Mouse (Mus musculus): ENCODE results near the gene Slc35b2. TPM values are rescaled to one million over a fixed set of nuclear protein-coding genes. Genes with fewer than 3 reads are reported as not detected.

Gene Slc35b2
- polyA plus RNA-seq, 2 experiments from 2014 or later: 27.7 to 33.8 TPM

- ATAC-seq: no peak
Observed at GRCm38 (mm10) chr17:45585725-45586448, 22.2 kb downstream of the Slc35b2 start.

GRCm38 (mm10) chr17:45586449-45586837 is 22.8 kb downstream of the Slc35b2 start:
- ATAC-seq: no peak

- ATAC-seq: no peak
Observed at GRCm38 (mm10) chr17:45588370-45588769, 24.7 kb downstream of the Slc35b2 start.

- ATAC-seq: no peak
Observed at GRCm38 (mm10) chr17:45589236-45589635, 25.6 kb downstream of the Slc35b2 start.

DNA sequence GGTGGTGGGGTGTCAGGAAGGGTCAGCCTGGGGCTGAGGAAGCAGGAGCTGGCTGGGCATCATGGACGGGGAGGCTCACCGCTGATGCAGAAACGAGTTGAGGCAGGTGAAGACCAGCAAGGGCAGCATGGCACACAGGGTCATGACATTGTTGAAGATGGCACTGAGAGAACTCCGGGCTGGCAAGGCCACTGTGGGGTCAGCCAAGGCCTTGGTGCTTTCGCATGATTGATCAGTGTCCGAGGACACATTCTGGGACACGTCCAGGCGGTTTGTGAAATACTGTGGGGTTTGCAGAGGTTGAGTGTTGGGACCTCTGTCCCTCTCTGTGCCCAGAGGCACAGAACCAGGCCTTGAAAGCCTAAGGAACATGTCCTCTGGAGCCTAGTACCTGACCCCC is 26.2 kb downstream of the Slc35b2 start:
- no peak for ATAC-seq

GRCm38 (mm10) chr17:45590410-45590809 is 26.7 kb downstream of the Slc35b2 start:
- no peak for ATAC-seq

DNA sequence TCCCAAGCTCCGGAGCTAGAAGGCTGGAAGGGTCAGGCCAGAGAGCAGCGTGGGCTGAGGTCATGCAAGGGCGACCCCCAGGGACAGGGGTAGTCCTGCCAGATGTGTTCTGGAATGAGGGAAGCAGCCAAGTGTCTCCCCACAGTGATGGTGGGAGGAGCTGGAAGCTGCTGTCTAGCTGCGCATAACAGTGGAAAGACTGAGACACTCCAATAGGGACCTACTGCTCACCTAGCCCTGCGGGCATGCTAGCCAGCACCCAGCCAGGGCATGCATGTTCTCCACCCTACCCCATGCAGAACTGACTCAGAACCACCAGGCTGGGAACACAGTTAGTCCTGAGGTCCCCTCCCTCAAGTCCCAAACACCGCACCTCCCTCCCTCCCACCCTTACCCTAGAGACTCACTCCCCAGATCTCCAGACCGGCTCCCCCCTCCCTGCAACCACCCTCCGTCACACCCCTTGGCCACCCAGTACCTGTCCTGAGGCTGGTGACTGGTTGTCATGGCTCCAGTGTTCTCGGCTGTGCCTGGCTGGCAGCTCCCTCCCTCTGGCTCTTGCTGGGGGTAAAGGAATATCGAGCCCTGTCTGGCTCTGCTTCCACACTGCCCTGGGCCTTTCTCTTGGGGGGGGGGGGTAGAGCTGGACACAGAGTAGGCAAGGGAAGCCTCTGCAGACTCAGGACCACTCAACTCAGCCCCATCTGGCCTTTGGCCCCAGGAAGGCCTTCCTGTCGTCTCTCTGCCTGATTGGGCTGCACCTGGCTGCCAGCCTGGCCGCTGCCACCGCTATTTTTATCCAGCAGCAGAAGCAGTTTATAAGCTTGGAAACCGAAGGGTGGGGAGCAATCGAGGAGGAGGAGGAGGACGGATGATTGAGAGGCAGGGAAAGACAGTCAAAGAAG is 28.3 kb downstream of the Slc35b2 start:
- ATAC-seq: no peak

- no peak for ATAC-seq
Observed at GRCm38 (mm10) chr17:45592606-45593431, 29.1 kb downstream of the Slc35b2 start.

DNA sequence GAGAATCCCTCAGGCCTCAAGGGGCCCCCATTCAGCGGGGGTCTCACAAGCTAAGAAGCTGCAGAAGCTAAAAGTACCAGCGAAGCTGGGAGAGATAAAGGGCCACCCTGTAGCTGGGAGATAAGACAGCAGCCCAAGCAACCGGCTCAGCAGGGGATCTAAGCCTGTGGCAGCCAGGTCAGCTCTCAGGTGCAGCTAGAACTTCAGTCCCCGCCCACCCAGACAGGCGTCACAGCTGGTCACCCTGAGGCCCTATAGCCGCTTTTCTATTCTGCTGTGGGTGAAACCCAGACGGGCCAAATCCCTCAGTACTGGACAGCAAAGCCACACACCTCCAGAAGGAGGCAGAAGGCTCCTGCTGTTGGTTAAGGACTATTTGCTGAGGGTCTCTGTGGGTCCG is 29.8 kb downstream of the Slc35b2 start:
- no peak for ATAC-seq

GRCm38 (mm10) chr17:45594195-45594594 is 30.5 kb downstream of the Slc35b2 start:
- ATAC-seq: no peak

GRCm38 (mm10) chr17:45594881-45595735 is 31.4 kb downstream of the Slc35b2 start:
- ATAC-seq: peak; percentile 77

- no peak for ATAC-seq
Observed at GRCm38 (mm10) chr17:45595736-45596390, 32.2 kb downstream of the Slc35b2 start.

- no peak for ATAC-seq
Observed at GRCm38 (mm10) chr17:45596631-45597396, 33.1 kb downstream of the Slc35b2 start.

GRCm38 (mm10) chr17:45597787-45598186 is 34.1 kb downstream of the Slc35b2 start:
- ATAC-seq: no peak

DNA sequence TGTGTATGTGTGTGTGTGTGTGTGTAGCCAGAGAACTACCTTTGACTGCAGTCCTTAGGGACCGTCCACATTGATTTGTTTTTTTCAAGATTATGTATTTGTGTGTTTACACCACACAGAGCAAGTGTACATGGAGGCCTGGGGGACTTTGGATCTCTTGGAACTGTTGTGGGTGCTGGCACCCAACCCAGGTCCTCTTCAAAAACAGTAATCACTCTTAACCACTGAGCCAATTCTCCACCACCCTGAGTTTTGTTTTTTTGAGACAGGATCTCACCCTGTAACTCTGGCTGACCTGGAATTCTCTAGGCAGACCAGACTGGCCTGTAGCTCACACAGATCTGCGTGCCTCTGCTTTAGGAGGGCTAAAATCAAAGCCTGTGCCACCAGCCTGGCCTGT is 34.7 kb downstream of the Slc35b2 start:
- ATAC-seq: no peak

GRCm38 (mm10) chr17:45598891-45599290 is 35.2 kb downstream of the Slc35b2 start:
- ATAC-seq: no peak

DNA sequence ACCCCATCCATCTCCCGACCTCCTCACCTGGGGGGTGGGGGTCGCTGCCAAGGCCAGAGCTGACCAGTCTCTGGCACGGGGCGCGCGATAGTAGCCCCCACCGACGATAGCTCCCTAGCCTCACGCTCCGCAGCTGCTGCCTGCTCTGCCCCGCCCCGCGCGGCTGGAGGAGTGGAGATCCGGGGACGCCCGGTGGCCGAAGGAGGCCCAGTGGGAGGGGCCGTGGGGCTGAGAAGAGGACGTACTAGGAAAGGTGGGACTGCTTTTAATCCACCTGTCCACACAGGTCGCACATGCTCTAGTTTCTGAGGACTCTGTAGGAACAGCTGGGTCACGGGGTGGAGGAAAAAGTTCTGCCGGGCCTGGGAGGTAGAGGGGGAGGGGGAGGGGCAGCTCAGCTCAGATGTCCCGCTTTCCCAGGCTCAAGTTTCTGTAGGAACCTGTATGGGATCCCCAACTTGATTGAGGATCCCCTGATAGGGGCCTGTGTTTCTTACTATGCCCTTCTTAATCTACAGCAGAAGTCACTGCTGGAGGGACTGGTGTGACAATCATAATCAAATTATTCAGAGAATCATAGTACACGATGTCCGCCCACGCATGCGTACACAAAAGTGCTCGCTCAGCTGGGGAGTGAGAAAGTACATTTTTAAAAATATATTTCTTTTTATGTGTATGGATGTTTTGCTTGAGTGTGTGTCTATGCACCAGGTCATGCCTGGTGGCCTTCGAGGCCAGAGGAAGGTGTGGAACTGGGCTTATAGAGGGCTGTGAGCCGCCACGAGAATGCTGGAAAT is 36.0 kb downstream of the Slc35b2 start, which contains the start of gene Slc29a1:
TSS of gene Slc29a1 (minus strand) at position 161 of the 797 bp plus-strand sequence.
- ATAC-seq: no peak

GRCm38 (mm10) chr17:45600267-45600666 is 36.6 kb downstream of the Slc35b2 start:
- ATAC-seq: no peak

DNA sequence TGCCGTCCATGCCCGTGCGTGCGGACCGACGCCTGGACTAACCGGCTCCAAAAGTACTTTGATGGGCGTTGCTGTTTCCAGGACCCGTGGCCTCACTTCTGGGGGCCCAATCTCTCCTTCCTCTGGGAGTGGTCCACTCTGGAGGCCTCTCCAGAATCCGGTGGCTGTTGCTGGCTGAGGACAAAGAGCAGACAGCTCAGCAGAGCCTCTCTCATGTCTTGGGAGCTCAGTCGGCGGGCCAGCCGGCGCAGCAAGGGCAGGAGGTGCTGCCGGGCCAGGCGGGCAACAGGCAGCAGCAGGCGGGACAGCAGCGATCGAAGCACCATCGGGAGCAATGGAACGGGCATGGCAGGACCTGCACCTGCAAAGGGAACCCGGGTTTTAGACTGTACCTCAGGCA is 37.7 kb downstream of the Slc35b2 start:
- ATAC-seq: no peak

DNA sequence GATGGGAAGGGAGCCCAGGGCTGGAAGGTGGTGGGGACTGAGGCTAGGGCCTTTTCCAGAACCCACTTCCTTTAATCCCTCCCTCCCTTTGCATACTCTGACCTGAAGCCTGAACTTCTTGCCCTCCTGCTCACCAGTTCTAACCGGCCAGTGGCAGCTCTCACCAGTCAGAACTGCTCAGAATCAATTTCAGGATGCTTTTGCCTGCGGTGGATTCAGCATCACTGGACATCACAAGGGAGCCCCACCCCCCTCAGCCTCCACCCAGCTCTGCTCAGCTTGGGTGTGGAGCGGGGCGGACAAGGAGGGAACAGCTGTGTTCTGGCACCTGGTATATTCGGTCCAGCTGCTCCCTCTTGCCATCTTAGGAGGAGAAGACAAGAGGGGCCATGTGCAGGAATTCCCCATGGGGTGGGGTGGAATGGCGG is 38.2 kb downstream of the Slc35b2 start, which contains the start of gene Mymx:
TSS of gene Mymx (minus strand) at position 226 of the 428 bp plus-strand sequence.
- no peak for ATAC-seq

All from activated CD4-positive, CD25-positive, alpha-beta regulatory T cell, adult 4 months (primary cell).